Mouse (Mus musculus): ENCODE data around the gene Rpl18a. TPM values are rescaled to one million over a fixed set of nuclear protein-coding genes. Genes with fewer than 3 reads are reported as not detected.
"Not testable (repeated sequence)": the region's sequence is repeated elsewhere in the genome, so short reads cannot be mapped to it uniquely, and the experiment has no call there.

The Rpl18a gene
- total RNA-seq, 2 experiments from 2014 or later, result 1,717 to 1,755 TPM

DNA sequence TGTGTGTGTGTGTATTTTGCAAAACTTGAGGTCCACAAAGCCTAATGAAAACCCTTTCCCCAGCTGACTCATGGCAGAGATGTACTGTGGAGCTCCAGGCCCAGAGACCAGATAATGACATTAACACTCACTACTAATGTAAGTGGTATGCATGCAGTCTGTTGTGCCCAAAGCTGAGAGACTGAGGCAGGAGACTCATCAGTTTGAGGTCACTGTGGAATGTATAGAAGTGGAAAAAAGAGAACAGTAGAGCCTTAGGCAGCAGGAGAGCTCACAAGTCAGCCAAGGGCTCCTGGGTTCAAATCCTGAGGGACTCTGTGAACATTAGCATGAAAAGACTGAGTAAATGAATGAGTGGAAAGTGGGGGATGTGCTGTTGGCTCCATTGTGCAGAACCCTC, 6.4 kb upstream of the Rpl18a start:
- DNase-seq, result no peak

DNA sequence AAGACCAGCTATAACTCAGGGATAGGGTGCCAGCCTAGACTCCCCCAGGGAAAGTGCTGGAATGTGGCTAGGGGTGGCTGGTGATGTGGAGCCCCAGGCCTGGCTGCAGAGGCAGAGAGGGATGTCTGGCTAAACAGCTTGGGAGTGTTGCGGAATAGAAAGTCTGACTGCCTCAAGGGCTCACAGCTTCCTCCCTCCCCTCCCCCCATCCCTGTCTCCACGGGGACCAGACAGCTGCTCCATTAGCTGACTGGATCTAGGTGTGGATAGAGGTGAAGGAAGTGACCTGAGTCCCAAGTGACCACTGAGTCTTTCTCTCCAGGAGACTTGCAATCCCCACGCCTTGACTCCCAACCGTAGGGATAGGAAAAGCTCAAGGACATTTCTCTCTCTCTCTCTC, 5.9 kb upstream of the Rpl18a start:
- DNase-seq, result no peak

DNA sequence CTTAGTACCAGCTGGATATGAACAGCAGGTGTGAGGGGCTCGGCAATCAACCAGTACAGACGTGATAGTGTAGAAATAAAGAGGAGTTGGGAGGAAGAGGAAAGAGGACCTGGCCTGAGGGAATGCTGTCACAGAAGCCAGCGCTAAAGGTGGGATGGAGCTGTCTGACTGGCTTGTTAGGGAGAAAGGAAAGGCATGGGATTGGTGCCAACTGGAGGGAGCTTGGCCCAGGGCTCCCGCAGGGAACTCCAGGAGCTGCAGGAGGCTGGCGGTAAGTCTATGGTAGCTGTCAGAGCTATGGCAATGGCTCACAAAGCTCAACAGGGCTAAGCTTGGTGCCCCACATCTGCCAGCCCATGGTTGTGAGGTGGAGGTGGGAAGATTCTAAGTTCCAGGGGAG, 5.0 kb upstream of the Rpl18a start:
- DNase-seq, result peak; percentile 39

DNA sequence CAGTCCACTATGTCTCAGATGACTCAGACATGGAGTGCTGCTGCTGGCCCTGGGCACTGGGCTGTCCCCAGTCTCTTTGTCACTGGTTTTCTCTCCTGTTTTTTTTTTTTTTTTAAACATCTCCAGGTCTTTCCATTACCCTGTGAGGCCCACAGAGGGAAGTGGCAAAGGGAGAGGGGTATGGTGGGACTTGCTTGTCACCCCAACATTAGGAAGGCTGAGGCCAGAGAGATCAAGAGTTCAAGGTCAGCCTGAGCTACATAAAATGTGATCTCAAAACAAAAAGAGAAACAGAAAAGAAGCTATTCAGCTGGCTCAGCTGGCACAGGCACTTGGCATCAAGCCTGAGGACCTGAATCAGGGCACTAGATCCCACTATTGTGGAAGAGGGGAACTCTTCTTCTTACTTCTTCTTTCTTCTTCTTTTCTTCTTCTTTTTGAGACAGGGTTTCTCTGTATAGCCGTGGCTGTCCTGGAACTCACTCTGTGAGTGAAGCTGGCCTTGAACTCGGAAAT, 3.7 kb upstream of the Rpl18a start:
- DNase-seq, result peak; percentile 52

DNA sequence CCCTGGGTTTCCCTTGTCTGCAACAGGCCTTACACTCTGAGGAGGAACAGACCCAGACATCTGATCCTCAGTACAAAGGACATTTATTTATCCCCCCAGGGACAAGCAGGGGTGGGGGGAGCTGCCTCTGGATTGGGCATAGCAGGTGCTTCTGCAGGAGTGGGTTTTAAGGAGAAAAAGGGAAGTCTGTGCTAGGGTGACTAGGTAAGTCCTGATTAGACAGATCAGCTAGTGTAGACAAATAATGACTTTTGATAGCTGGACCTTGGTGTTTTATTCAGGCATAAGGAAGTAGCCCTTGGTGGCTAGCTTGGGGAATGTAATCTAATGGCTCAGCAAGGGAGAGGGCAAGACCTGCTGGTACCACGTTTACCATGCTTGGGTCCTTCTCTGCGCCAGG, 2.0 kb upstream of the Rpl18a start:
- DNase-seq, result no peak

DNA sequence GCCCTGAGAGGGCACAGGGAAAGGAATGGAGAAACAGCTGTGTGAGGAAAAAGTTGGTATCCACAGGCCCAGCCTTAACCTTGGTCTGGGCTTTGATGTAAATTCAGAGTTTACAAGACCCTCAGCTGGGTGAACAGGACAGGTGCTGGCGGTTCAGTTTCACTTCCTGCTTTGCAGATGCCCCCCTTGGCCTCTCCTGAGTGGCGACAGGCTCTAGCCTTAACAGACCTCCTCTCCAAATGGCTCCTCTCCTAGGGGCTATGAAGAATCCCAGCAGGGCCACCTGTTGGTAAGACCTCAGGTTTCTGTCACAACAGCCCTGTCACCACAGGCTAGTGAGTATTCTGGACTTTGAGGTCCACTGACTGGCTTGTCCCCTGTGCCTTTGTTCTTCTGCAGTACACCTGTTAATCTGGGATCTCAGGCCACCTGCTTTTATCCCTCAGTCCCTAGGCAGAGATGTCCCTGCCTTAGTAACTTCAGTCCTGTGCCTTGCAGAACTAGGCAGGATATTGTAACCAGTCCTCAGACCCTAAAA, 1.5 kb upstream of the Rpl18a start:
- DNase-seq, result no peak

DNA sequence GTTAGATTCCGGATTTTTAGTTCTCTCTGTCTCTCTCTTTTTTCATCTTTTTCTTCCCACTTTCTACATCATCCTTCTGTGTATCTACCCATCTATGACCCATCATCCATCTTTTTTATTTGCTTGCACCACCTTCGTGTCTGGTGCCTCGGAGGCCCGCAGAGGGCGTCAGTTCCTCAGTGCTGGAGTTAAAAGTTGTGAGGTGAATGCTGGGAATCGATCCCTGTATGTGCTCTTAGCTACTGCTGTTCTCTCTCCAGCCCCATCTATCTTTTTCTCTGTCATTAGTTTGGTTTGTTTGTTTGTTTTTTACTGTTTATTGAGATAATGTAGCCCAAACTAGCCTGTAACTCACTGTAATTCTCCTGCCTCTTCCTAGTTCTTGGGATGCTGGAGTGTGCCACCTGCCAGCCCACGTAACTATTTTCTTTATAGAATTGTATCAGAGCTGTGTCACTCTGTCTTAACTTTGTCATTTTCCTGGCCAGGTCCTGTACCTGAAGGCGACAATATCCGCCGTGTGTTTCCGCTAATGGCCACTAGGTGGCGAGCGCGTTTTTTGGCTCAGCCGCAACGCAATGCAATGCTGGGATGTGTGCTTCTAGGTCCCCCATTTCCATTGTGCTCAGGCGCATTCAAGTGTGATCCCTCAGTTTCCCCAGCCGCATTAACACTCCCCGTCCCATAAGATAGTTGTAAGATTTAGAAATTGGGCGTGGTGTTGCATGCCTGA, 635 bp upstream of the Rpl18a start:
- DNase-seq, result peak; percentile 93

DNA sequence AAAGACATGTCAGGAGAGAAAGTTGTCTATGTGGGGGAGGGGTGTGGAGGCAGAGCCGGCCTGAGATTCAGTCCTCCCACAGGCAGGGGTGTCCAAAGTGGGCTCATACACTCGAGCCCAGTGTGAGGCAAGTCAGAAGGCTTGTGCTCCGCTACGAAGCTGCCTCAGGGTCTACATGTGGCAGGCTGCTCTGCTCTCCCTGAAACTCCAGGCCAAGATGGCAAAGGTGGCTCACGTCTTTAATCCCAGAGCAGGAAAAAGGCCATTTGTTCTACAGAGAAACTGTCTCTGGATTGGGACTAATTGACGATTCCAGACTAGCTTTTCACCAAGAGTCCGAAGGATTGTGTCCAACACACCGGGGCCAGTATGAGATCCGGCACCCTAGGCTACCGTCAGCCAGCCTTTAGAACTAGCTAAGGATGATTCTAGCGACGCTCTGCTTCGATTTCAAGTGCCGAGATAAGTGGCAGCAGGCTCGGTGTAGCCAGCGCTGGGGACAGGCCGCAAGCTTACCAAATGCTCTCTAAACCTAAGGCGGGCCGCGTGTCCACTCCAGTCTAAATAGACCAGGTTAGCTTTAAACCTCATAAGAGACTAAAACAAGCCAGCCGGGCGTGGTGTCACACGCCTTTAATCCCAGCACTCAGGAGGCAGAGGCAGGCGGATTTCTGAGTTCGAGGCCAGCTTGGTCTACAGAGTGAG, 744 bp downstream of the Rpl18a start:
- peak; percentile 19 for DNase-seq

DNA sequence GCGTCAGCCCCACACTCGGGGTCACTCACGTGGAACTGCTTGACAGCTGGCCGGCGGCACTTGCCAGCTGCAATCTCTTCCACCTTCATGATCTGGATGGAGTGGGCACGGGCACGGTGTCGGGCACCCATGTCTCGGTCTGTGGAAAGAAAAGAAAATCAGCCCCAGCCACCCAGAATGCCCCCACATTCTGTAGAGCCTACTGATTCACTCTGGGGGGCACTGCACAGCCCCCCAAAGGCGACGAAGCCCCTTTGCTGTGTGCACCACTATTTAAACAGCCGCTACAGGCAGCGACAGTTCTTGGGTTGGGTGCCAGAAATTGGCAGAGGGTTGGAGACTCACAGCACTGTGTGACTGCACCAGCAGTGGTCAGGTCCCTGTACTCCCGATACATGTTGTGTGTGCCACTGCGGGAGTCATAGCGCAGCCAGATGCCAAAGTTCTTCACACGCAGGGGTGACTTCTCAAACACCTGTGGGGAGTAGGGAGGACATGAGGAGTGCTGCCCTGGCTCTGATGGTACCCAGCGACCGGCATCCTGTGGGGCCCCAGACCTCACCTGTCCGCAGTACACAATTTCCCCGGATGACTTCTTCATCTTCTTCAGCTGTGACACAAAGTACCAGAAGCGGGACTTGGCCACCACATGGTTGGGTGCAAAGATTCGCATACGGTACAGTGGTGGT, 1.5 kb downstream of the Rpl18a start:
- not testable (repeated sequence) for DNase-seq

DNA sequence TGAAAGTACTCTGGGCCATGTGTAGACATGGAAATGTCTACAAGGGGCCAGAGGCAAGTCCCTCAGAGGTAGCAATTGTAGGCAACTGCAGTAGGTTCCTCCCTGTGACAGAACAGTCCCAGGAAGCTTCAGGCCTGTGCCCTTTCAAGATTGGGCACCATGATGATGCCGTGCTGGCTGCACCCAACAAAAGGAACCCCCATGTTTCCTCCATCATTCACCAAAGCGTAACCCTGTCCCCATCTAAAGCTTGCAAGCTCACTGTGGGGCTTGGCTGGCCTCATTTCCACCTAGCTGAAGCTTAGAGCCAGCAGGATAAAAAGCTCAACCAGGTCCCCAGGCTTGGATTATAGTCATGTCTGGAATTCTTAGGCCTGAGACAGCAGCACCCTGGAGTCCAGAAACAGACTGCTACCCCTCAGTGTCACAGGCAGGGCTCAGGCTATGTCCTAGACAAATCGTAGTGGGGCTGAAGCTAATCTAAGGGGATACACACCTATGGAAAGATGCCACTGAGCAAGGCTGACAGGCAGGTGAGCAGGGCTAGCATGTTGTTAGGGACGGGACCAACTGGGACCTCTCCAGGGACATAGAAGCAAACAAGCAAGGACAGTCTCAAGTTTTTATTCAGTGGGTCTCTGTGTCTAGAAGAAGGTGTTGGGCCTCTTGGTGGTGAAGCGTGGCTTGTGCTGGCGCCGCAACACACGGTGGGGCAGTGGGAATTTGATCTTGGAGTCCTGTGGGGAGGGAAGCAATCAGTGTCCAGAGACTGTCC, 2.3 kb downstream of the Rpl18a start:
- DNase-seq, result no peak

DNA sequence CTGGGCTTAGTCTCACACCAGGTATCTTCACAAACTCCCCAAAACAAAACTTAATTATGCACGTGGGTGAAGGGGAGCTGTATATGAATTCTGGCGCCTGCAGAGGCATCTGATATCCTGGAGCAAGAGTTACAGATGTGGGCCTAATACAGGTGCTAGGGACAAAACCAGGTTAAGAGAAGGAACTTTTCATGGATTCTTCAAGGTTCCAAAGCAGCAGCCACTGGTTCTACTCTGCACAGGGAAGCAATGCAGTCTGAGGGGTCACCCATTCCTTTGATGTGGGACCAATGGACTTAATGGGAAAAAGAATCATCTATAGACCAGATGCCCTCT, 2.9 kb downstream of the Rpl18a start:
- no peak for DNase-seq

DNA sequence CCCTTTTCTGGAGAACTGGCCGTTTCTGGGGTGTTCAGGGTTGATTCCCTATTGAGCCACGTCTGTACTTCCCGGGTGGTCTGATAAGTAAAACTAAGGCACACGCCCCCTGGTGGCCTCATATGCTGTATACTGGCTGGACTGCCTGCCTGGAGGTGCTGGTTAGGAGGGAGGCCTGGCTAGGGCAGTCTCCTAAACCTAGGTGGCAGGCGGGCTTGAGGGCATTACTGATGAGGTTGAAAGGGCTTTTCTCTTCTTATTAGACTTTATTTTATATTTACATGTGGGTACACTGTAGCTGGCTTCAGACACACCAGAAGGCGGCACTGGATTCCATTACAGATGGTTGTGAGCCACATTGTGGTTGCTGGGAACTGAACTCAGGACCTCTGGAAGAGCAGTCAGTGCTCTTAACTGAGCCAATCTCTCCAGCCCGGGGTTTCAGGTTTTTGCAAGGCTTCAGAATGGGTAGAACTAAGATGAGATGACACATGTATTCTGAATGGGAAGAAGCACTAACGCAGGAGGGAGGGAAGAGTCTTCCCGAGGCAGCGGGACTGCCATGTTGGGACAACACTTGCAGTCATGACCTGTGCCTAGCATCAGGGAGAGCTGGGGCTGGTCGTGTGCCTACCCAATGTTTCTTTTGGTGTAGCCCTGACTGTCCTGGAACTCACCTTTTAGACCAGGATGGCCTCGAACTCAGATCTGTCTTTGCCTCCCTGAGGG, 3.4 kb downstream of the Rpl18a start:
- DNase-seq, result peak; percentile 84

DNA sequence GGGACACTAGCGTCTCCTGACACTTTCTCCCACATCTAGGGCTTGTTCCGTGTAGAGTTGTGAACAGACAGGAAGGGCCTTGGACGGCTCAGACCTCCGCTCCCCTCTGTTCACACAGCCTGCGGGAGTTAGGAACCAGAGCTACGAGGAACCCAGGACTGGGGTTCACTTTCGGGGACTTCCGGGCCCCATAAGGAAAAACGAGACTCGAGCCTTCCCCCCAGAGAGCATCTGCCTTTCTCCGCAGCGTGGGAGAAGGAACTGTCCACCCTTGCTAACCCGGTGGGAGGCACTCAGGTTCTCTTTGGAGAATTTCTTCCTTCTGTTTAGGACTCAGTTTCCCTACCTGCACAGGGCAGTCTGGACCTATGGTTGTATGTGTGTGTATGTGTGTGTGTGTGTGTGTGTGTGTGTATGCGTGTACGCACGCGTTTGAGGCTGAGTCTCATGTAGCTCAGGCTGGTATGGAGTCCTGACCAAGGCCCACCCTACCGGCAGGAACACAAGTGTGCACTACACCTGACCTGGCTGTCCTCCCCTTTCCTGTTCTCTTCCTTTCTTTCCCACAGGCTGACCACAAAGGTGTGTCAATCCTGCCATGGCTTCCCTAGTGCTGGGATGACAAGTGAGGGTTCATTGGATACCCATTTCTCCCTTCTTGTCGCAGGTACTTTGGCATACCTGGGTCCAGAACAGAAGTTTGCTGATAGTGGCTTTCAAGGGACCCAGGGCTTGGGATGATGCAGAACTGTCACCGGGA, 4.1 kb downstream of the Rpl18a start:
- no peak for DNase-seq

DNA sequence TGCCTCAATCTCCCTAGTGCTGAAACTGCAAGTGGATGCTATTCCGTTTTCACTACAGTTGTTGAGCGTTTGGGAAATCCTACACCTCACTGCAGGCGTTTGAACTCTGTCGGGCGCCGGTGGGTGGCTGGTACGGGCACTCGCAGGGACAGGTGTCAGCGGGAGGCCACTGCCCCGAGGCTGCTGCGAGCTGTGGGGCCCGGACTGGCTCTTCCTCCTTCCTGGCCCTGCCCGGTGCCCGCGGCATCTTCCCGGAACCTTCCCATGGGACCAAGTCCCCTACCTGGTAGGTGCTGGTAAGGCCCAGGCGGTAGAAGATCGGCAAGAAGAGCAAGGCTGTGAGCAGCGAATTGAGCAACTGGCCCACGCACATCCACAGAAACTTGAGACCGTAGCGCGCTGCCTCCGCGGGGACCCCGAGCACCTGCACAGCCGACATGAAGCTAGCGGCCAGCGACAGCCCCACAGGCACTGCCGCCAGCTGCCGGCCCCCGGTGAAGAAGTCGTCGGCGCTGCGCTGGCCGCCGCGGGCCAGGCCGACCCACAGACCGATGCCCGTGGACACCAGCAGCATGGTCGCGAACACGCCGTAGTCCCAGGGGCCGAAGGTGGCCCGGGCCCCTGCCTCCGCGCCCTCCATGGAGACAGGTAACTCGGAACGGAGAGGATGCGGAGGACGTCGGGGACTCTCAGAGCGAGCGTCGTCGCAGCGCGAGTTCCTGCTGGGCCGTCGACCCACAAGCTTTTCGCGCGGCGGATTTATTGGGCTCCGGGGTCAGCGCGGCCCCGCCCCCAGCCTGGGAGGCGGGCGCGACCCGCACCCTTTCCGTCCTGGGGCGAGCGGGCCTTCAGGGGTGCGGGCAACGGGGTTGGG, 5.0 kb downstream of the Rpl18a start, which contains the start of gene Slc5a5:
Gene Slc5a5 (minus strand): TSS at position 736 of the 874 bp plus-strand sequence.
- peak; percentile 6 for DNase-seq

DNA sequence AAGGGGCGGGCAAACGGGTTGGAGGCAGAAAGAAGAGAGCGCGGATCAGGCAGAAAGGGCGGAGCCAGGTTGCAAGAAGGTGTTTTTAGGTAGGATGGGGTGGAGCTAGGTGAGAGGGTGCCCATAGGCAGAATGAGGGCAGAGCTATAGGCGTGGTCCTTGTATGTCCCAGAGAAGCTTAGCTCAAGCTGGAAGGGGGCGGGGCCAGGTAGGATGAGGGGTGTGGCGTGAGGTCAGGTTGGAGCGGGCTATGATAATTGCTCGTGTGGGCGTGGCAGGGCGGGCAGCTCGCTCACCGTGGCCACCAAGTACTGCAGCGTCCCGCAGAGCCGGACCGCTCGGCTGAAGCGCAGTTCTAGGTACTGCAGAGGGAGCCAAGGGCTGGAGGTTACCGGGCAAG, 5.9 kb downstream of the Rpl18a start:
- DNase-seq, result no peak

DNA sequence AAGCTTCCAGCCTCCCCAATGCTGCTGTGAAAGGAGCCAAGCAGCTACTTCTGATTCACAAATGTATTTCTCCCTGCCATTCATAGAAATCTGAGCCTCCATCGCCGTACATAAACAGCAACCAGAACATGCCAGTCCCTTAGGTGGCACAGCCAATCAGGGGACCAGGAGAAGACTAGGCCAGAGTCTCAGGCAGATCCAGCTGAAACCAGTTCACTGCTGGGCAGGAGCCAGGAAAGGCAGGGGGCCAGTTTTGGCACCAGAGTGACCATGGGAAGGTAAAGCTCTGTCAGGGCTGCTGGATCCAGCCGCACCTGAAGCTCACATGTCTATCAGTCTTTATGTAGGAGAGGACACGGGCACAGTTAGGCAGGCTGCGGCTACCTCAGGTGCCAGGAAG, 6.6 kb downstream of the Rpl18a start:
- DNase-seq, result peak; percentile 4

DNA sequence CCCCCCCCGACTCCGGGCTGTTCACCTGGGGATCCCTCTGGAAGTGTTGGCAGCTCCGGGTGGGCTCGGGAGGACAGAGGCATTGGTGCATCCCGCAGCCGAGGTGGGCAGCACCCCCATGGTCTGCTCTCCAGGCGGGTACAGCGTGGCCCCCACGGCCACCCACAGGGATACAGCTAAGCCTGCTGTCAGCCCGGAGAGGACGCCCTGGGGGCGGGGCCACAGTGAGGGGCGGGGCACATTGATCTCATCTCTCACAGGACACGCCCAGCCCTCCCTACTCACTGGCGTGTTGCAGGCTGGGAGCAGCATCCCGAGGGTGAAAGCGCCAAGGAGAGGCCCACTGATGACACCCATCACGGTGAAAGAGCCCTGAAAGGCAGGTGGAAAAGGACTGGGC, 9.5 kb downstream of the Rpl18a start:
- DNase-seq, result peak; percentile 55

DNA sequence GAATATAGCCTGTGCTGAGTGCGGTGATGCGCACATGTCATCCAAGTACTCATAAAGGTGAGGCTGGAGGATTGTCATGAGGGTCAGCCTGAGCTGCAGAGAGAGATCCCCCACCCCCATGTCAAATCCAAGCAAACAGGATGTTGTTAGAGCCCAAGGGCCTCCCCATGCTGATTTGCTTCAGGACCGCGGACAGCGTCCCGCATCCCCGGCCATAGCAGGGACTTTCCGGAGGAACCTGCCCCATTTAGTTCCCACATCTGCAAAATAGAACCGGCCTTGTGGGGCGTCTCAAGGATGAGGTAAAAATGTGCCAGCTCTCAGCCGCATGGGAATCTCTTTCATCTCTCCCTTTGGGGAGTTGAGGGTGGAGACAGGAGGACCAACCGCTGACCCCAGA, 11.6 kb downstream of the Rpl18a start:
- DNase-seq, result peak; percentile 70

DNA sequence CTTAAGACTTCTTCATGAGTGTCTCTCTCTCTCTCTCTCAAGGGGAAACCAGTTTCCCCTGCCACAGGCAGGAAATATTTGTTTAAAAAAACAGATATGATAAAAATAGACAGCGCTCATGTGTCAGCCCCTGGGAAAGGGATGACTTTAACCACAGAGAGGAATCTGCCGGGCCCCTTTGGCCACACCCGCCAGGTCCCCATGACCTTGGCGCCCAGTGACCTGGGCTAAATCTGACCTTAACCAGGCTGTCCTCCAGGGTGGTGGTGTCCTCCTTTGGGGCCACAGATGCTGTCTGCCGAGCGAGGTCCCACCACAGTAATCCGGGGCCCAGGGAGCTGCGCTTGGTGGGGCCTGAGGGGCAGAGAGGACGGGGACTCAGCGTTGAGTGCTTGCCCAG, 12.5 kb downstream of the Rpl18a start:
- no peak for DNase-seq

DNA sequence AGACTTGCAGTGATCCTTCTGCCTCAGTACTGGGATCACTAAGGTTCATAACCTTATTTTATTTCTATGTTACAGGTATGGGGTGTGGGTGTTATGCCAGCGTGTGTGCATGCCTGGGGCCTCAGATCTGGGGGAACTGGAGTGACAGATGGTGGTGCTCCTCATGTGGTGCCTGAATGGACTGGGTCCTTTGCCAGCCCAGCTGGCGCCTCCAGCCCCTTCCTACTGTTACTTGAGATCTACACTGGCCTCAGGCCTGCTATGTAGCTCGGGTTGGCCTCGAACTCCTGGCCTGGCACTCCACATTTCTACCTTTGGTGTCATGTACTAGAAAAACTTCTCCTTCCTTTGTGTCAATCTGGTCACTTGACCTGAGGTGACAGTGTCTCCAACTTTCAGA, 13.0 kb downstream of the Rpl18a start:
- no peak for DNase-seq
